Mouse (Mus musculus): ENCODE measurements around the gene Mkln1.
A peak's percentile ranks its signal among the peaks of the same experiment; 100 is the strongest.

Mkln1 gene

GRCm38 (mm10) chr6:31518338-31518698 is 119.8 kb downstream of the Mkln1 start:
- DNase-seq: peak; percentile 66 to 70

- DNase-seq: peak in 1 of 2 experiments; percentile 46
Observed at GRCm38 (mm10) chr6:31519001-31519471, 120.5 kb downstream of the Mkln1 start.

- DNase-seq: no peak
Observed at GRCm38 (mm10) chr6:31520486-31521215, 122.1 kb downstream of the Mkln1 start.

GRCm38 (mm10) chr6:31521491-31522355 is 123.2 kb downstream of the Mkln1 start:
- DNase-seq: no peak

GRCm38 (mm10) chr6:31522478-31522877 is 123.9 kb downstream of the Mkln1 start:
- no peak for DNase-seq

GRCm38 (mm10) chr6:31523039-31523438 is 124.5 kb downstream of the Mkln1 start:
- no peak for DNase-seq

- no peak for DNase-seq
Observed at GRCm38 (mm10) chr6:31523657-31524056, 125.1 kb downstream of the Mkln1 start.

- DNase-seq: no peak
Observed at GRCm38 (mm10) chr6:31524121-31524520, 125.6 kb downstream of the Mkln1 start.

GRCm38 (mm10) chr6:31524647-31525046 is 126.1 kb downstream of the Mkln1 start:
- DNase-seq: no peak

GRCm38 (mm10) chr6:31525231-31525900 is 126.8 kb downstream of the Mkln1 start:
- DNase-seq: peak; percentile 49 to 71

GRCm38 (mm10) chr6:31526929-31527328 is 128.4 kb downstream of the Mkln1 start:
- DNase-seq: no peak

- peak; percentile 46 to 70 for DNase-seq
Observed at GRCm38 (mm10) chr6:31527897-31528296, 129.4 kb downstream of the Mkln1 start.

- DNase-seq: no peak
Observed at GRCm38 (mm10) chr6:31528339-31528738, 129.8 kb downstream of the Mkln1 start.

GRCm38 (mm10) chr6:31531880-31532279 is 133.3 kb downstream of the Mkln1 start:
- no peak for DNase-seq

GRCm38 (mm10) chr6:31534705-31535104 is 136.2 kb downstream of the Mkln1 start:
- DNase-seq: no peak

GRCm38 (mm10) chr6:31537193-31537592 is 138.7 kb downstream of the Mkln1 start:
- no peak for DNase-seq

- no peak for DNase-seq
Observed at GRCm38 (mm10) chr6:31538112-31538511, 139.6 kb downstream of the Mkln1 start.

- DNase-seq: no peak
Observed at GRCm38 (mm10) chr6:31540018-31540417, 141.5 kb downstream of the Mkln1 start.

- peak; percentile 58 to 83 for DNase-seq
Observed at GRCm38 (mm10) chr6:31544318-31544717, 145.8 kb downstream of the Mkln1 start.

- DNase-seq: peak; percentile 79 to 90
Observed at GRCm38 (mm10) chr6:31549361-31550051, 151.0 kb downstream of the Mkln1 start.

- DNase-seq: peak; percentile 60 to 72
Observed at GRCm38 (mm10) chr6:31550876-31551532, 152.5 kb downstream of the Mkln1 start.
